Mouse (Mus musculus): ENCODE measurements around the gene Fam160a1.

Gene Fam160a1

GRCm38 (mm10) chr3:85817191-85817590, at the start of gene Fam160a1:
Fam160a1 (minus strand) TSS chr3:85817291.
- DNase-seq (ENCODE audit: low spot score), result no peak

GRCm38 (mm10) chr3:85863996-85864395, 46.9 kb upstream of the Fam160a1 start:
- no peak for DNase-seq (ENCODE audit: low spot score)

GRCm38 (mm10) chr3:85862886-85863285, 45.8 kb upstream of the Fam160a1 start:
- no peak for DNase-seq (ENCODE audit: low spot score)

GRCm38 (mm10) chr3:85860996-85861395, 43.9 kb upstream of the Fam160a1 start:
- DNase-seq (ENCODE audit: low spot score), result no peak

- DNase-seq (ENCODE audit: low spot score), result no peak
These were observed 42.2 kb upstream of the Fam160a1 start for GRCm38 (mm10) chr3:85859311-85859710.

- DNase-seq (ENCODE audit: low spot score), result no peak
These were observed 41.3 kb upstream of the Fam160a1 start for GRCm38 (mm10) chr3:85858140-85859135.

GRCm38 (mm10) chr3:85857083-85857482, 40.0 kb upstream of the Fam160a1 start:
- peak; percentile 11 for DNase-seq (ENCODE audit: low spot score)

- DNase-seq (ENCODE audit: low spot score), result no peak
These were observed 38.9 kb upstream of the Fam160a1 start for GRCm38 (mm10) chr3:85855947-85856346.

- DNase-seq (ENCODE audit: low spot score), result no peak
These were observed 38.0 kb upstream of the Fam160a1 start for GRCm38 (mm10) chr3:85855043-85855442.

- DNase-seq (ENCODE audit: low spot score), result no peak
These were observed 37.1 kb upstream of the Fam160a1 start for GRCm38 (mm10) chr3:85854143-85854542.

- DNase-seq (ENCODE audit: low spot score), result no peak
These were observed 36.6 kb upstream of the Fam160a1 start for GRCm38 (mm10) chr3:85853715-85854114.

GRCm38 (mm10) chr3:85850079-85850478, 33.0 kb upstream of the Fam160a1 start:
- no peak for DNase-seq (ENCODE audit: low spot score)

GRCm38 (mm10) chr3:85846316-85846715, 29.2 kb upstream of the Fam160a1 start:
- DNase-seq (ENCODE audit: low spot score), result no peak

- DNase-seq (ENCODE audit: low spot score), result no peak
These were observed 28.2 kb upstream of the Fam160a1 start for GRCm38 (mm10) chr3:85845341-85845740.

GRCm38 (mm10) chr3:85842881-85843218, 25.8 kb upstream of the Fam160a1 start:
- no peak for DNase-seq (ENCODE audit: low spot score)

- DNase-seq (ENCODE audit: low spot score), result no peak
These were observed 25.2 kb upstream of the Fam160a1 start for GRCm38 (mm10) chr3:85842177-85842880.

- no peak for DNase-seq (ENCODE audit: low spot score)
These were observed 24.5 kb upstream of the Fam160a1 start for GRCm38 (mm10) chr3:85841454-85842176.

GRCm38 (mm10) chr3:85833627-85834026, 16.5 kb upstream of the Fam160a1 start:
- DNase-seq (ENCODE audit: low spot score), result no peak

GRCm38 (mm10) chr3:85832490-85833155, 15.5 kb upstream of the Fam160a1 start:
- DNase-seq (ENCODE audit: low spot score), result no peak

GRCm38 (mm10) chr3:85831785-85832184, 14.7 kb upstream of the Fam160a1 start:
- DNase-seq (ENCODE audit: low spot score), result no peak

GRCm38 (mm10) chr3:85829047-85829446, 12.0 kb upstream of the Fam160a1 start:
- DNase-seq (ENCODE audit: low spot score), result peak; percentile 2

- DNase-seq (ENCODE audit: low spot score), result no peak
These were observed 10.7 kb upstream of the Fam160a1 start for GRCm38 (mm10) chr3:85827815-85828214.

All from retina, embryonic 14.5 days (tissue).